Mouse (Mus musculus): Measurements from ENCODE around the gene Nfat5. TPM values are rescaled to one million over a fixed set of nuclear protein-coding genes. Genes with fewer than 3 reads are reported as not detected.

Nfat5 gene
- total RNA-seq (2015; ENCODE audit: low replicate concordance) (11.0 and 14.6 TPM in 2 replicates), total RNA-seq (2017; ENCODE audit: low replicate concordance) (9.1 and 21.7 TPM in 2 replicates)

DNA sequence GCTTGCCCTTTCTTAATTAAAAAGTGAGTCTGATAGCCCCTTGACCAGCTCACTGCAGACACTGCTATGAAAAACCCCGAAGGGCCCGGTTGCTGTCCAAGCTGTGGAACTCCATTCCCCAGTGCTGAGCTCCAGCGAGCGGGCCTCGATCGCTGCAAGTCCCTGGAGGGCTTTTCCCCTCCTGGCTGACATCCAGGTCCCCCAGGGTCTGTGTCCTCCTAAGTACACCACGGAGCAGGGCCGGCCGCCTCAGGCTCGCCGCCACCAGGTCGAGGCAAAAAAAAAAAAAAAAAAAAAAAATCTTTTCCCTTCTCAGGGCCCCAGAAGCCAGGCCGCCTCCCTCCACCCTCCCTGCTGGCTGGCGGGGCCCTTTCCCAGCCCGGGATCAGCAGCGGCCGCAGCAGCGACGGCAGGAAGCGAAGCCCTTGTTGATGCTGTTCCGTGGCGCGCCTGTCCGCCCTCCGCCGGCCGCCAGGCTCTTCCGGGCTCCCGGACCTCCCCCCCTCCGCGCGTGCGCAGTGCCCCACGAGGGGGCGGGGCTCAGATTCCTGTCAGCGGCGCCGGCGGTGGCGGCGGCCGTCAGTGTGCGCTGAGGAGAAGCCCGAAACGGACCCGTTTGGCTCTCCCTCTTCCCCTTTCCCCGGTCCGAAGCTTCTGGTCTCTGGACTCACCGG lies at the start of gene Nfat5:
Gene Nfat5, plus strand, starts transcription at position 543 of the 674 bp plus-strand sequence.
- peak; percentile 91 for ATAC-seq (replicated peaks; ENCODE audit: low FRiP score, poor library complexity, severe bottlenecking)

GRCm38 (mm10) chr8:107244218-107244617 lies 49.1 kb upstream of the Nfat5 start:
- no peak for ATAC-seq (replicated peaks; ENCODE audit: low FRiP score, poor library complexity, severe bottlenecking)

GRCm38 (mm10) chr8:107248456-107248855 lies 44.8 kb upstream of the Nfat5 start:
- ATAC-seq (replicated peaks; ENCODE audit: low FRiP score, poor library complexity, severe bottlenecking), result no peak

DNA sequence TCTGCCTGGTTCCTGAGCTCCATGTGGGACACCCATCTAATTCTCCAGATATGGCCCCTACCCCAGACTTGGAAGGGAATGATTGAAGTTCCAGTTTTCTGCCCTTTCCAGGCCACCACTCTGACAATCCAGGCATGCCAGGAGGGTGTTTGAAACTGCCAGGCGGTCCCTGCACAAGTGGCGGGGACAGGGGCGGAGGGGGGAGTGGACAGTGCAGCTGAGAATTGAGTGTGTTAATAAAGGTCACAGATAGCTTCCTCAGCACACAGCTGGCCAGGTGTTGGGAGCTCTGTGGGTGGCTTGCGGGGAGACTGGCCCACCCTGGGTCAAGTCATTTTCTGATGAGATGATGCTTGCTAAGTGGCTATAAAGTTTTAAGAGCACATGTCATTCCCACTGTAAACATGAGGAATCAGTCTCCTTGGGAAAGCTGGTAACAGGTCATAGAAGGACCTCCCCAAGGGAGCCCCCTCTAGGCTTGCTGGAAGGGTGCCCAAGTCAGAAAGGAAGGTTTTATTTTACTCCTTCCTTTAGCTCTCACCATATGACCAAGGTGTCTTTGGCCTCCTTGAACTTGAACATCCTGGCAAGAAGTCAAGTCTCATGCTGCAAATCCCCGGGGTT lies 41.7 kb upstream of the Nfat5 start:
- ATAC-seq (replicated peaks; ENCODE audit: low FRiP score, poor library complexity, severe bottlenecking), result no peak

- ATAC-seq (replicated peaks; ENCODE audit: low FRiP score, poor library complexity, severe bottlenecking), result no peak
Observed at GRCm38 (mm10) chr8:107253121-107253520, 40.1 kb upstream of the Nfat5 start.

DNA sequence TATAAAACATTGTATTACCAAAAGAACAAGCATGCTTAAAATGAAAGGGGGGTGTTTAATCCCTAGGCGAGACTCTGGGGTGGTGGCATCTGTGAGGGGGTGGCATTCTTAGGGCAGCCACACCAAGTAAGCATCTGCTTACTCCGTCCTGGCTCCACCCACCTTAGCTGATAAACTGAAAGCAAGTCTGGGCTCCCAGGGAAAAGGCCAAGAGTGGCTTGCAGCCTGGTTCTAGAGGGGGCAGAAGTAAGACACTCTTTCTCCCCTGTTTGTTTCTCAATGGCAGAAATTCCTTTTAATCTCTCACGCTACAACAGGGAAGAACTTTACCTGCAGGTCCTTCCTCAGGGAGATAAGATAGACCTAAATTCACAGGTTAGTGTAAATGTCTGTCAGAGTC lies 38.9 kb upstream of the Nfat5 start:
- ATAC-seq (replicated peaks; ENCODE audit: low FRiP score, poor library complexity, severe bottlenecking), result no peak

GRCm38 (mm10) chr8:107254951-107255457 lies 38.3 kb upstream of the Nfat5 start:
- no peak for ATAC-seq (replicated peaks; ENCODE audit: low FRiP score, poor library complexity, severe bottlenecking)

DNA sequence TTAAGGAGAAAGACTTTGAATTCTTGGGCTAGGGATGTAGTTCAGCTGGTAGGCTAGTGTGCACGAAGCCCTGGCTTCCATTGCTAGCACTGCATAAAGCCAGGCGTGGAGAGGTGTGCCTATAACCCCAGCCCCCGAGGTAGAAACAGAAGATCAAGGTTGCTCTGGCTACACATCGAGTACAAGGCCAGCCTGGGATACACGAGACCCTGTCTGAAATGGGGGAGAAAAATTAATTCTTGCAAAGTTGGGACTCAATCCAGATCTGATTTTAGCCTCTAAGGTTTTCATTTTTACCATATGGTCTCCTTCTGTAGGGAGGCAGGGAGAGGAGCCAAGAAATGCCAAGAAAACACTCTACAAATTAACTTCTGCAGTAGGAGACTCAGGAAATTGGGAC lies 36.0 kb upstream of the Nfat5 start:
- ATAC-seq (replicated peaks; ENCODE audit: low FRiP score, poor library complexity, severe bottlenecking), result no peak

GRCm38 (mm10) chr8:107260120-107260519 lies 33.1 kb upstream of the Nfat5 start:
- no peak for ATAC-seq (replicated peaks; ENCODE audit: low FRiP score, poor library complexity, severe bottlenecking)

DNA sequence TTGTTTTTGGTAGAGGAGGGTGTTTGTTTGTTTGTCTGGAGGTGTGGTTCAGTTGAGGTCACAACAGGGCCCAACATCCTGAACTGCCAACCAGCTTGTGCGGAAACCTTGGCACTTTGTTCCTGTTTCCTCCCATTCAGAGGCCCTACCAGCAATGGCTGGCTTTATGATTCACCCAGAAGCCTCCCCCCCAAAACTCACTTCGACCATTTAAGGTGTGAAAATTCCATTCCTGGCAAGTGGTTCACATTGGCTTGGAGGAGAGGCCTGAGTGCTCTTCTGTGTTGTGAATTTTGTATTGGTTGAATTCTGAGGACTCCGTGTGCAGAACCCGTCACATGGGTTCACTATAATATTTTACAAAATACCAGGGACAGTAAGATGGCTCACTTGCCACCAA lies 32.1 kb upstream of the Nfat5 start:
- no peak for ATAC-seq (replicated peaks; ENCODE audit: low FRiP score, poor library complexity, severe bottlenecking)

GRCm38 (mm10) chr8:107262046-107262705 lies 31.1 kb upstream of the Nfat5 start:
- no peak for ATAC-seq (replicated peaks; ENCODE audit: low FRiP score, poor library complexity, severe bottlenecking)

DNA sequence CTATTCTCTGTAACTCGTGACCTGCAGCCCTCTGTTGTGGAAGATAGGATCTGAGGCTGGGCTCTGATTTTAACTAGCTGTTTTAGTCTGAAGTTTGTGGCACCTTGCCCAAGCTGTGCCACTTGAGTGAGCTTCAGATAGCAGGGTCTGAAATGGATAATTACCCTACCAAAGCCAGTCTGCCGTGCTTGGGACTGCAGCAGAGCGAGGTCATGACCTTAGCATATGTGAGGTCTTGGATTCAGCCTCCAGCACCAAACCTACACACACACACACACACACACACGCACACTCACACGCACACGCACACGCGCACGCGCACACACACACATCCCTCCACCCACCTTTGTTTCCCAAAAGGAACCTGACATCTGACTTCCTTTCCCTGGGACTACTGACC lies 27.5 kb upstream of the Nfat5 start:
- ATAC-seq (replicated peaks; ENCODE audit: low FRiP score, poor library complexity, severe bottlenecking), result no peak

- no peak for ATAC-seq (replicated peaks; ENCODE audit: low FRiP score, poor library complexity, severe bottlenecking)
Observed at GRCm38 (mm10) chr8:107268501-107268900, 24.8 kb upstream of the Nfat5 start.

GRCm38 (mm10) chr8:107269191-107269590 lies 24.1 kb upstream of the Nfat5 start:
- no peak for ATAC-seq (replicated peaks; ENCODE audit: low FRiP score, poor library complexity, severe bottlenecking)

- no peak for ATAC-seq (replicated peaks; ENCODE audit: low FRiP score, poor library complexity, severe bottlenecking)
Observed at GRCm38 (mm10) chr8:107269617-107270139, 23.6 kb upstream of the Nfat5 start.

DNA sequence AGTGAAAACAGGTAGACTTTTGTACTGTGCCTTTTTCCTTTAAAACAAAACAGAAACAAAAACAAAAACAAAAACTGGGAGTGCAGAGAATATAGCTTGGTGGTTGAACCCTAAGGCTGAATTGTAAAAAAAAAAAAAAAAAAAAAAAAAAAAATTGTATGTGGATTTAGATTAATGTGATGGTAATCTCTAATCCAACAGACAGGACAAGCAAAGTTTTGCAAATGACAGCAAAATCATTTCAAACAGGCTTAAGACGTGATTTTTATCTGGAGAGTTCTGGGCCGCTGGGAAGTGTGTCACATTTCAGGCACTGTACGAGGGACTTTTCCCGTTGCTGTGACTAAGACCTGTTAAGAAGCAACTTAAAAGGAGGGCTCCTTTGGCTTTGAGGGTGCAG lies 23.0 kb upstream of the Nfat5 start:
- no peak for ATAC-seq (replicated peaks; ENCODE audit: low FRiP score, poor library complexity, severe bottlenecking)

- ATAC-seq (replicated peaks; ENCODE audit: low FRiP score, poor library complexity, severe bottlenecking), result no peak
Observed at GRCm38 (mm10) chr8:107270751-107271150, 22.5 kb upstream of the Nfat5 start.

GRCm38 (mm10) chr8:107277323-107277883 lies 15.9 kb upstream of the Nfat5 start:
- ATAC-seq (replicated peaks; ENCODE audit: low FRiP score, poor library complexity, severe bottlenecking), result no peak

DNA sequence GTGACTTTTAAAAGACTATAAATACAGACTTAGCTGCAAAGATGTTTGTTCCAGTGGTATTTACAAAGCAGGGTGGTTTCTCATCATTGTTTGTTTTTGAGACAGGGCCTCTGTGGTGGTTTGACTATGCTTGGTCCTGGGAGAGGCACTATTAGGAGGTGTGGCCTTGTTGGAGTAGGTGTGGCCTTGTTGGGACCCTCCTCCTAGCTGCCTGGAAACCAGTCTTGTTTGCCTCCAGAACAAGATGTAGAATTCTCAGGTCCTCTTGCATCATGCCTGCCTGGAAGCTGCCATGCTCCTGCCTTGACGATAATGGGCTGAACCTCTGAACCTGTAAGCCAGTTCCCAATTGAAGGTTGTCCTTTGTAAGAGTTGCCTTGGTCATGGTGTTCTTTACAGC lies 14.7 kb upstream of the Nfat5 start:
- no peak for ATAC-seq (replicated peaks; ENCODE audit: low FRiP score, poor library complexity, severe bottlenecking)

DNA sequence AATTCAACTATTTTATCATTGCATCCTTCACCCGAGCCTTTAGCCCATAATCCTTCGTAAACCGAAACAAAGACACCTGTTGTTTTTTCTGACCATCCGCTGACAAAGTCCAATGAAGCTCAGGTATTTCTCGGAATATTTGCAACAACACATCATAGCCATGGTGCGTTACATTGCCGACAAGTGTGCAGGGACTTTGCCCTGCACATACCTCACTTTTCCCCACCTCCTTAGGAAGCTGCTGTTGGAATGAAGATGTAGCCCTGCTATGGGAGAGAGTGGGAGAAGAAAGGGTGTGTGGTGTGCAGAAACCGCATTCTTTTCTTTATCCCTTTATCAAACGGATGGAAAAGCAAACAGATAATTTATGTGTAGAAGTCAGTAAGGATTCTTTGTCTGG lies 6.6 kb upstream of the Nfat5 start:
- ATAC-seq (replicated peaks; ENCODE audit: low FRiP score, poor library complexity, severe bottlenecking), result no peak

Data from erythroblast, adult 5-6 weeks (primary cell).